Mouse (Mus musculus) left cerebral cortex, adult 11 months (tissue): ENCODE data around the gene Hpgds.

Experiments
- DNase-seq: peaks from one replicate; pipeline ENCODE4 v3.0.0; 2022; ENCODE audit warnings: low spot score

Gene Hpgds

GRCm38 (mm10) chr6:65144621-65145205, at the start of gene Hpgds:
Gene Hpgds (minus strand): TSS chr6:65144908.
- DNase-seq: no peak

DNA sequence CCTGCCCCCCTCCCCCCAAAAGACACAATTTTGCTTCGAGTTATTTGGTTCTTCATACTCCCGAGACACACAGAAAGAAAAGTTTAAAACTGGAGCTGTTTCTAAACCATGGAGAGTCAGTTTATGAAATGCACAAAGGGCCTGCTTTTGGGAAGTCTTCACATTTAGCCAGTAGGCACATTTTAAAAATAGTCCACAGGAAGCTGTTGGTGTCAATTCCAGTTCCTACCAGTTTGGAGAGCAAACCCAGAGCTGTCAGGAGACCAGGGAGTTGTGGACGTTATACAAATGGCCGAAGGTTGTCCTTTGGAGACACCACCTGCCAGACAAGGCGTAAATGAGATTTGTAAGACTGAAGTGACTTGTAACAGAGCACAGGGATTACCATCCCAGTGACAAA, 20.3 kb upstream of the Hpgds start:
- DNase-seq: no peak

GRCm38 (mm10) chr6:65164137-65164536, 19.4 kb upstream of the Hpgds start:
- DNase-seq: no peak

GRCm38 (mm10) chr6:65159381-65159942, 14.8 kb upstream of the Hpgds start:
- no peak for DNase-seq

GRCm38 (mm10) chr6:65157042-65157441, 12.3 kb upstream of the Hpgds start:
- DNase-seq: no peak

DNA sequence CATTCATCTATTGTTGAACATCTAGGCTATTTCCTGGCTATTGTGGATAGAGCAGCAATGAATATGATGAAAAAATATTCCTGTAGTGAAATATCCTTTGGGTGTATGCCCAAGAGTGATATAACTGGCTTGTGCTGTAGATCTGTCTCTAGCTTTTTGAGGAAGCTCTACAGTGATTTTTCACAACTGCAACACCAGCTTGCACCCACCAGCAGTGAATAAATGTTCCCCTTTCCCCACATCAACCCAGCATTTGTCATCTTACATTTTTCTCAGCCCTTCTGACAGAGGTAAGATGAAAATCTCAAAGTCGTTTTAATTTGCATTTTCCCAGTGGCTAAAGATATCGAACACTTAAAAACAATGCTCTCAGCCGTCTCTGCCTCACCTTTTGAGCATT, 8.9 kb upstream of the Hpgds start:
- no peak for DNase-seq

GRCm38 (mm10) chr6:65150703-65151102, 6.0 kb upstream of the Hpgds start:
- no peak for DNase-seq

GRCm38 (mm10) chr6:65146363-65146762, 1.7 kb upstream of the Hpgds start:
- DNase-seq: no peak

- DNase-seq: no peak
Observed at GRCm38 (mm10) chr6:65142316-65142715, 2.4 kb downstream of the Hpgds start.

DNA sequence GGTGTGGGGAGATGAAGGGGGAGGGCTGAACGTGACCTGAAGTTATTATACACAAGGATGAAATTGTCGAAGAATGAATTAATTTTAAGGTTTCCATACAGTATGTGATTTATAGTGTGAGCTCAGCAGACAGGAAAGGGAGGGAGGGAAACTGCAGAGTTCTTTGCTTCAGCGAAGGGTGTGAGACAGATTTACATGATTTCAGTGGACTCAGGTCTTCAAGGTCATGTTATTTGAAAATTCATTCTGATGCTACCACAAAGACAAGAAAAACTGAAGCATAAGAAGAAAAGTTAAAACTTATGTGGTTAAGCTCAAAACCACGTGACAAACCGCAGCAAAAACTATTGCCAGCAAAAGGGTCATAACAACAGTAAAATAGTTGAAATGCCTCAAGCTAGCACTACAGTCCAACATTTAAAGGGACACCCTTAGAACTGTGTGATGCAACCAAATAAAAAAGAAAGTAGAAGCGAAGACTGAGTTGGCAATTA, 3.9 kb downstream of the Hpgds start:
- DNase-seq: no peak

DNA sequence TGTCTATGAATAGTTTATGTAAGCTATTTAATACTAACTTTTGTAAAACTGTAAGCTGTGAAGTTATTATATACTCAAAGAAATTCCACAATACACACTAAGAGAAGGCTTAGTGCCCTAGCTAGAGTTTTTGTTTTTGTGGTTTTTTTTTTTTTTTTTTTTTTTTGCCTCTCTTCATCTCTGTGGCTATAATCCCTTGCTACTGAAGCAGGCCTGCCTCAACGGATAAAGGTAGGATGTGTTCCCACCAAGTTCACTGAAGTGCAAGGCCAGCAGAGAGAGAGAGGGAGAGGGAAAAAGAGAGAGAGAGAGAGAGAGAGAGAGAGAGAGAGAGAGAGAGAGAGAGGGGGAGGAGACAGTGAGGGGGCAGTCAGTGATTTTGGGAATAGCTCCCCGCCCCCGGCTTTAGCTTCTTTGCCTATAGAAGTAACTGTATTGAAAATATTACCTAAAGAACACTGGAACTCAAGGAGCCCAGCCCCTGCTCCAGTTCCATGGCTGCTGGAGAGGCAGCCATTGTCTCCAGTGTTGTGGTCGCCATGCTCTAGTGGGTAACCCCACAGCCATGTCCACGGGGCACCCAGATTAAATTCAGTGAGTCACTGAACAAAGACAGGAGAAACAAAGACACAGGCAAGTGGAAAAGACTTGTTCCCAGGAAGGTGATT, 4.5 kb downstream of the Hpgds start:
- no peak for DNase-seq

DNA sequence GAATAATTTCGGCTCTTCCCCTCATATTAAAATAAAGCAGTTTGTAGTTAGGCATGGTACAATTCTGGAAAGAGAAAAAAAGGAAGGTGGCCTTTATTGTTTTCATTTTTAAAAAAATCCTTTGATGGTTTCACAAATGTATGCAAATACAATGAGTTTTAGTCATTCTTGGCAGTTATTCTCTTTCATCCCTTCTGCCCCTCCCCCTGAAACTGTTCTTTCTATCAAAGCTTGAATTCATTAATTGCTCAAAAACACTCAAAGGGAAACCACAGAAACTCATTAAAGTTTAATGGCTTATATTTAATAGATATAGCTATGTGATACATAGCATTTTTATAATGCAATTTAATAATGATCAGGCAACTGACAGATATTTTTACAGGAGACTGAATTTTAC, 6.5 kb downstream of the Hpgds start:
- DNase-seq: no peak

- DNase-seq: no peak
Observed at GRCm38 (mm10) chr6:65137802-65138201, 6.9 kb downstream of the Hpgds start.

DNA sequence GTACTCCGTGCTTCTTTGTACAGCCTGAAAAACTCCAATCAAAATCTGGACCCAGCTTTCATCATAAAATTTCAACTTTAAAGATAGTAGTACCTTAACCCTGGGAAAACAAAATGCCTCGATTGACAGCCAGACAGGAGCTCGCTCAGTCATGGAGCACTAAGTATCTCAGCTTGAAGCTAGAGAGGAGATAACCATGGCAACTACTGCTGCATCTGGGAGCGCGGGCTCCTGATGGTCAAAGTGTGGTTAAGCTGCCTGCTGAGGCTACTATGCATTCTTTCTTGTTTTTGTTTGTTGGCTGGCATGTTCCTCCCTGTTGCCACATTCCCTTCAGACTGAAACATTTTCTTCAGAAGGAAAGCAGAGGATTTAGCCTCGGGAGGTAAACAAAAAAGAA, 12.3 kb downstream of the Hpgds start:
- DNase-seq: no peak

DNA sequence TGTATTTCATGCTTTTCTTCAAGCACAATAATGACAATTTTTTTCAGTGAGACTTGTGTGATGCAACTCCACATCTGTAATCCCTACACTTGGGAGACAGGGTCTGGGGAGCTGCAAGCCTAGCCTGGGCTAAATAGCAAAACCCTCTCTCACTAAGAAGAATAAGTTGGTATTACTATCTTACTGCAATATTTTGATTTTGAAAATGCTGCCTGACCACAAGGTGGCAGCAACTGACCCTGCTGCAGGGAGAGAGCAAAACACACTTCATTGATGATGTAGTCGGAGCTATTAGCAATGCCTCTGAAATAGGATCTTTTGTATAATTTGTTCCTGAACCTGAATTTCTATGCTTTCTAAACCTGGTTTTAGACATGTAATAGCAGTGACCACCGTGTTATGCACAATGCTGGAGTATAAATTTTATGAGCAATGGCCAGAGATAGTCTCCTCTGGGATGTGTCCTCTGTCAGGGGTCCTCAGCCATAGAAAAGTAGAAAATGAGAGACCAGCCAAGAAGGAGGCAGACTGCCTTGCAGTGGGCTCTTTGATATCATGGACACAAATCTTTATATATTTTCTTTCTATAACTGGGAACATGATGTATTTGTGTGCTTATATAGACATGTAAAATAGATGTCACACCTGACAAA, 18.5 kb downstream of the Hpgds start:
- DNase-seq: peak; percentile 37

GRCm38 (mm10) chr6:65117540-65117939, 27.2 kb downstream of the Hpgds start:
- no peak for DNase-seq

GRCm38 (mm10) chr6:65114902-65115301, 29.8 kb downstream of the Hpgds start:
- DNase-seq: no peak

- no peak for DNase-seq
Observed at GRCm38 (mm10) chr6:65079139-65079538, 65.6 kb downstream of the Hpgds start.

GRCm38 (mm10) chr6:65075201-65075600, 69.5 kb downstream of the Hpgds start:
- DNase-seq: no peak
